Mouse (Mus musculus) liver, postnatal 0 days (tissue): ENCODE results near the gene Olfr875. TPM values are rescaled to one million over a fixed set of nuclear protein-coding genes. Genes with fewer than 3 reads are reported as not detected.
"Not testable (repeated sequence)": the region's sequence is repeated elsewhere in the genome, so short reads cannot be mapped to it uniquely, and the experiment has no call there.

Experiments
- ATAC-seq: fragments of 200-750 bp; cut with Nextera tagmentation; 2 replicates; pipeline ENCODE4 v1.8.0; 2017; ENCODE audit warnings: mild to moderate bottlenecking, moderate library complexity
- DNase-seq: peaks from one replicate; pipeline ENCODE4 v3.0.0-alpha.2; 2016
- H3K27ac ChIP-seq: fragments of 300-500 bp; sonication (generic); 2 replicates; pipeline ENCODE4 v1.5.1; 2014; ENCODE audit warnings: antibody characterized with exemption, moderate library complexity, mild to moderate bottlenecking, low read depth
- H3K27me3 ChIP-seq: fragments of 300-500 bp; sonication (generic); 2 replicates; pipeline ENCODE4 v1.6.1; 2014; ENCODE audit warnings: low read length, control low read depth, mixed read lengths; ENCODE audit not compliant: insufficient read depth
- H3K36me3 ChIP-seq: fragments of 300-500 bp; sonication (generic); replicated peaks from 2 replicates; pipeline ENCODE4 v1.6.1; 2014; ENCODE audit warnings: mild to moderate bottlenecking, control low read depth, low read length, moderate library complexity, mixed read lengths; ENCODE audit not compliant: insufficient read depth
- H3K4me1 ChIP-seq: fragments of 300-500 bp; sonication (generic); 2 replicates; pipeline ENCODE4 v1.6.1; 2014; ENCODE audit warnings: antibody characterized with exemption, mild to moderate bottlenecking, control low read depth; ENCODE audit not compliant: insufficient read depth
- H3K4me2 ChIP-seq: fragments of 300-500 bp; sonication (generic); 2 replicates; pipeline ENCODE4 v1.6.1; 2014; ENCODE audit warnings: low read depth, mild to moderate bottlenecking, low read length, moderate library complexity, mixed read lengths
- H3K4me3 ChIP-seq: fragments of 300-500 bp; sonication (generic); 2 replicates; pipeline ENCODE4 v1.5.1; 2014; ENCODE audit warnings: low read depth, low read length
- H3K9ac ChIP-seq: fragments of 300-500 bp; sonication (generic); replicated peaks from 2 replicates; pipeline ENCODE4 v1.6.1; 2014; ENCODE audit warnings: mild to moderate bottlenecking, moderate library complexity
- H3K9me3 ChIP-seq: fragments of 300-500 bp; sonication (generic); 2 replicates; pipeline ENCODE4 v1.6.1; 2016; ENCODE audit warnings: mild to moderate bottlenecking, control low read depth, low read length, mixed read lengths
- CTCF ChIP-seq: sonication (generic); IDR thresholded peaks from 2 replicates; pipeline ENCODE4 v1.5.1; 2016; ENCODE audit warnings: antibody characterized with exemption, low read depth
- EP300 ChIP-seq: IDR thresholded peaks from 2 replicates; pipeline ENCODE4 v1.6.1; 2016; ENCODE audit warnings: antibody characterized with exemption, low read depth, mild to moderate bottlenecking
- WGBS: fragments of 180-500 bp; shearing (Covaris S2); extraction: QIAGEN DNeasy Blood & Tissue Kit; methylation state at CpG from one replicate; pipeline ENCODE4 v1.1.7; 2014; ENCODE audit not compliant: insufficient replicate concordance; 5-methylcytosine and 5-hydroxymethylcytosine counted together
- polyA plus RNA-seq: library from polyadenylated mRNA; unstranded; fragments of >200 nt; fragmentation: Nextera tagmentation; extraction: Ambion mirVana; gene quantifications from 2 replicates; pipeline ENCODE4 v1.2.1, GENCODE M21; 2015

The Olfr875 gene
- polyA plus RNA-seq, 1 experiment from 2014 or later: not detected

DNA sequence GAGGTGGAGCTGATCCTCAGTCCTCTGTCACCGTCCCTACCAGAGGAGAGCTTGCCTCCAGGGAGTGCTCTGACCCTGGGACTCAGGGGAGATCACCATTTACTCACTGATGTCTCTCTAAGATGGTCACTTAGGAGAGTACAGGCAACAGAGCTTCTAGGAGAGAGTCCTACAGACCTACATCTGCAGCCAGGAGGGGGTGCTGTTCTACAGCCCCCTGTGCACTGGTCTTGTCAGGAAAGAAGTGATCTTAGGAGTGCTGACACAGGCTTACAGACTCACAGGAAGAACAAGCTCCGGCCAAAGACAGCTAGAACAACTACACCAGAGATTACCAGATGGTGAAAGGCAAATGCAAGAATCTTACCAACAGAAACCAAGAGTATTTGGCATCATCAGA, 9.1 kb upstream of the Olfr875 start:
- H3K4me2 ChIP-seq: no peak overlapping the region
- no peak overlapping the region for H3K27ac ChIP-seq
- no peak overlapping the region for H3K9ac ChIP-seq
- H3K4me1 ChIP-seq: no peaks in the 10 kb centered on the region
- no peaks in the 10 kb centered on the region for H3K27me3 ChIP-seq
- no peak for TF ChIP-seq EP300
- TF ChIP-seq CTCF: no peak
- no peaks in the 10 kb centered on the region for H3K9me3 ChIP-seq
- no peak overlapping the region for H3K4me3 ChIP-seq
- 42% methylated on average over 2 of the region's 2 CpGs for WGBS
- no peaks in the 10 kb centered on the region for H3K36me3 ChIP-seq
- no peak for DNase-seq
- ATAC-seq: no peak

- Histone ChIP-seq H3K9me3 (no peaks in the 10 kb centered on the region), H3K4me3 (no peak overlapping the region), H3K4me2 (no peak overlapping the region), H3K27me3 (no peaks in the 10 kb centered on the region), H3K4me1 (no peaks in the 10 kb centered on the region), H3K27ac (no peak overlapping the region), H3K9ac (no peak overlapping the region), H3K36me3 (no peaks in the 10 kb centered on the region)
- ATAC-seq: no peak
- WGBS: 73% methylated on average over 2 of the region's 2 CpGs
- TF ChIP-seq EP300: no peak
- no peak for TF ChIP-seq CTCF
- no peak for DNase-seq
These were observed 996 bp upstream of the Olfr875 start for GRCm38 (mm10) chr9:37770661-37771060.

DNA sequence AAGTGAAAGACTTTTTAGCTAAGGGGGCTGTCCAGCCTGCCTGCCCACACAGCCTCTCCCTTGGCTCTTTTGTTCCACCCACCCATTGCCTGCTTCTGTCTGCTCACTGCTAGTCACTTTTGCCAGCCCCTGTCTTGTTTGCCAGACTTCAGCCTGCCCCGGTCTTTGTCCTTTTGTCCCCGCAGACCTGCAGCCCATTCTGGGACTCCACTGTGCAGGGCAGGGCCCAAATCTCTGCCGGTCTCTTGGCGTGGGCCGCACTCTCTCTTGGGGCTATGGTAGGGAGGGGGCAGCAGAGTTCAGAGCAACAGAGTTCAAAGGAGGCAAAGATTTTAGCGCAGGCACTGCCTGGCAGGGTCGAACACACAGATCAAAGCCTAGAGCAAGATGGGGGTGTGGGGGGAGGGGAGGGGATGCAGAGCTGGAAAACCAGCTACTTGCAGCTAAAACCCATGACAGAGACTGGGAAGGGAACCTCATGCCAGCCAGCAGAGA, 11.2 kb downstream of the Olfr875 start:
- Histone ChIP-seq H3K36me3 (no peaks in the 10 kb centered on the region), H3K4me2 (peak overlapping the region; percentile 63), H3K9me3 (no peaks in the 10 kb centered on the region), H3K4me3 (peak overlapping the region; percentile 24; the same call in 1 of the 2 replicates), H3K9ac (no peak overlapping the region), H3K27ac (0 out of 2 replicates have a peak overlapping the region, but pooled peaks have one; percentile 18), H3K4me1 (peaks cover 2% of the 10 kb centered on the region; the same call in 1 of the 2 replicates), H3K27me3 (no peaks in the 10 kb centered on the region)
- peak; percentile 74 for ATAC-seq
- TF ChIP-seq CTCF: no peak
- TF ChIP-seq EP300: no peak
- DNase-seq: peak; percentile 27
- 8% methylated on average over 7 of the region's 7 CpGs for WGBS

DNA sequence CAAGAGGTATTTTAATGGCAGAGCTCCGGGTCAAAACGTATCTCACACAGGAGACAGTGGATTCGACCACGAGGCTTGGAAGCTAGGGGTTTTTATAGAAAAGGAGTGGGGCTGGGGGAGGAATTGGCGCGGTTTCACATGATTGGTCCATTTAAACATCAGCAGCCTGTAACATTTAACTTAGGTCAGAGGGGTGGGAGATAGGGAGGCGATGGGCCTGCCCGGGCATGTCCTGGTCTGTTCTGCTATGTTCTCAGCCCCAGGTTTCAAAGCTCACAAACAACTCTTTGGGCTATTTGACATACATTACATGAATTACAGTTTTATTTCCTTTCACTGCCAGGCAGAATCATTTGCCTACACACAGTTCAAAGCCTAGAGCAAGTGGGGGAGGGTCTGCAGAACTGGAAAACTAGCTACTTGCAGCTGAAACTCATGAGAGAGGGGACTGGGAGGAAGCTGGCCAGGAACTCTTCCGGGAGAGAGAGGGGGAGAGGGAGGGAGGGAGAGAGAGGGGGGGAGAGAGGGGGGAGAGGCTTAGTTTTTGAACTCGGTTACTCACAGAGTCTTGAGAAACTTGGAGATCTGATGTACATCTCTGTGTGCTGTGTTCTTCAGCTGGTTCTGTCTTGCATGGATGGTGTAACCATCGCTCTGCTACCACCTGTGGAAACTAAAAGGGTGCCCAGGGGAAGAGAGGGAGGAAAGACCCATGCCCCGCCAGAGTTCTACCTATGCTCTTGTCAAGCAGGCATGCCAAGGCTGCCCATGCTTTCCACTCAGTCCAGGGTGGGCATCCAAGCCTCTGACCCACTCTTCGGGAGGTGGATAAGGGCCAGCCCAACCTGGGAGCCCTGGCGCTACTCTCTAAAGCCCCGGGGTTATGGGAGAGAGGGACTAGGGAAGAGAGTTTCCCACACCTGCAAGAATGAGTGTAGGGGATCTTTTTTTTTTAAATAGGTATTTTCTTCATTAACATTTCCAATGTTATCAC, 12.0 kb downstream of the Olfr875 start:
- not testable (repeated sequence) for H3K9ac ChIP-seq, H3K27ac ChIP-seq, DNase-seq, H3K9me3 ChIP-seq, H3K36me3 ChIP-seq, H3K4me3 ChIP-seq, H3K4me2 ChIP-seq, H3K4me1 ChIP-seq, ATAC-seq, H3K27me3 ChIP-seq
- WGBS: 53% methylated on average over 11 of the region's 15 CpGs

GRCm38 (mm10) chr9:37786411-37786810, 14.8 kb downstream of the Olfr875 start:
- Histone ChIP-seq H3K27me3 (no peaks in the 10 kb centered on the region), H3K4me3 (no peak overlapping the region), H3K9ac (no peak overlapping the region), H3K4me1 (peaks cover 2% of the 10 kb centered on the region; the same call in 1 of the 2 replicates), H3K36me3 (no peaks in the 10 kb centered on the region), H3K9me3 (no peaks in the 10 kb centered on the region), H3K4me2 (no peak overlapping the region), H3K27ac (no peak overlapping the region)
- no peak for DNase-seq
- no peak for ATAC-seq
- no peak for TF ChIP-seq EP300
- no peak for TF ChIP-seq CTCF
- 58% methylated on average over 2 of the region's 2 CpGs for WGBS

DNA sequence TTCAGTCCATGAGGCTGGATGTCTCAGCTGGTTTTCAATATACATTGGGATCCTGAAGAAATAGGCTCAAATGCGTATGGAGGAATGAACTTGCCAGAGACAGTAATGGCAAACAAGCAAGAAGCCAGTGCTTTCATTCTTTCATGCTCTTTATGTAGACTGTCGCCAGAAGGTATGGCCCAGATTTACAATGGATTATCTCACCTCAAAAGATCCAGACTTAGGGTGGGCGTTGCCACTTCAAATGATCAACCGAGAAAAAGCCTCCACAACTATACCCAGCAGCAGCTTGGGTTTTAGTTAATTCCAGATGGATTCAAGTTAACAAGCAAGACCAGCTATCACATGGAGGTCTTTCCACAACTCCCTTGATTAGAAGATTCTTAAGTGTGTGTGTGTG, 30.4 kb downstream of the Olfr875 start:
- Histone ChIP-seq H3K36me3 (no peaks in the 10 kb centered on the region), H3K27ac (no peak overlapping the region), H3K9me3 (no peaks in the 10 kb centered on the region), H3K27me3 (no peaks in the 10 kb centered on the region), H3K4me3 (no peak overlapping the region), H3K4me1 (no peaks in the 10 kb centered on the region), H3K4me2 (no peak overlapping the region), H3K9ac (no peak overlapping the region)
- DNase-seq: no peak
- TF ChIP-seq EP300: no peak
- TF ChIP-seq CTCF: no peak
- no peak for ATAC-seq
- WGBS: 77% methylated on average over 4 of the region's 4 CpGs
